Mouse (Mus musculus): ENCODE measurements around the gene Eif3b. TPM values are rescaled to one million over a fixed set of nuclear protein-coding genes. Genes with fewer than 3 reads are reported as not detected.

Gene Eif3b
- 100 to 1,000 TPM; 114 to 307 TPM for polyA plus RNA-seq (2012; fragmentation: generic; extraction: Trizol)

GRCm38 (mm10) chr5:140418489-140419441 lies at the start of gene Eif3b:
Eif3b (plus strand) TSS chr5:140419328.

DNA sequence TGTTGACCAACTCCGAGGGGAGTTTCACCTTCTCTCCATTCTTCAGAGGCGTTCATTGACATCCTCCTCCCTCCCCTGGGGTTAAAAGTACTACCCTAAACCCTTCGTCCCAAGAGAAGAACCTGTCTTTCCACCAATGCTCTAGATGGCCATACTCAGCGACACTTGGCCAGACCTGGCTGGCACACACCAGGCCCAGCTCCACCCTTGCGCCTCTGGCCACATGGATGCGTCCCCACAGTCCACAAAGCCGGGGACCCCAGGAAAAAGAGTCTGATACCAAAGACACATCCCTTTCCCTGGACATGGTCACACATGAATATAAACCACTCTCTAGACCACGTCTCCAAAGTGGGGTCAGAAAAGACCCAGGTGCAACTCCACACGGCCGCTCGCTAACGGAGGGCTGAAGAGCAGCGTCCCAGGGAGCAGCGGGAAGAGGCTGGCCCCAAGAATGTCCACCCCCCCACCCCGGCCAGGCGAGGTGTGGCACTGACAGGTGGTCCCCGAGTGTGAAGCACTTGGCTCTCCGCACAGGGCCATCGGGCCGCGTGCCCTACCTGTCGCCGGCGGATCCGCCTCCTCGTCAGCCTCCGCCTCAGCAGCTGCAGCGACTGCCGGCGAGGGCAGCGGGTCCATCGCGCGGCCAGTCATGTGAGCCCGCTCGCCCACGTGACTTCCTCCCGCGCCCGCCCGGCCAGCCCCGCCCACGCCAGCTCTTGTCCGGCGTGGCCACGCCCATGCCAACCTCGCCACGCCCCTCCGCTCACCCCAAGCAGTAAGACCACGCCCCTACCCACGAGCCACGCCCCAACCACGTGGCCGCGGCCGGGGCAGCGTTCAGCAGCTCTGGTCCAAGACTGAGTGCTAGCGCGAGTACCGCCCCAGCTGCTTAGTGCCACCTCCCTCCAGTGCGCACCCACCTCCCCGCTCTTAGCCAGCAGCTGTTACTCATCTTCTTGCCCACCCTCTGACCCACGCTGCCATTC lies 30.2 kb upstream of the Eif3b start, which contains the start of gene Snx8:
Gene Snx8, minus strand, starts transcription at position 675 of the 989 bp plus-strand sequence.

GRCm38 (mm10) chr5:140445345-140445744 lies 26.2 kb downstream of the Eif3b start, which contains the start of gene Gm4869:
Gm4869 (plus strand) TSS chr5:140445645.

Other genes starting within 250 kb of the Eif3b start
- 10 to 100 TPM; 32.9 to 58.6 TPM for gene Mad1l1, start 97.8 kb upstream of the Eif3b start, polyA plus RNA-seq (2012; fragmentation: generic; extraction: Trizol)
- gene Nudt1, start 97.7 kb upstream of the Eif3b start, polyA plus RNA-seq (2012; fragmentation: generic; extraction: Trizol): 10 to 100 TPM; 48.1 to 52.9 TPM
- gene Mrm2, start 87.4 kb upstream of the Eif3b start, polyA plus RNA-seq (2012; fragmentation: generic; extraction: Trizol): 10 to 100 TPM in 1 of 2 experiments, 1 to 10 TPM in 1; 7.7 to 12.9 TPM
- gene Snx8, start 30.1 kb upstream of the Eif3b start, polyA plus RNA-seq (2012; fragmentation: generic; extraction: Trizol): 10 to 100 TPM; 21.1 to 21.4 TPM
- under 1 TPM in 1 of 2 experiments, not detected in 1; 0.01 TPM for gene Gm4869, start 26.3 kb downstream of the Eif3b start, polyA plus RNA-seq (2012; fragmentation: generic; extraction: Trizol)
- gene Chst12, start 86.2 kb downstream of the Eif3b start, polyA plus RNA-seq (2012; fragmentation: generic; extraction: Trizol): 10 to 100 TPM; 14.8 to 36.3 TPM
- gene Grifin, start 145.7 kb downstream of the Eif3b start, polyA plus RNA-seq (2012; fragmentation: generic; extraction: Trizol): not detected
- 10 to 100 TPM; 10.6 to 11.6 TPM for gene Lfng, start 188.0 kb downstream of the Eif3b start, polyA plus RNA-seq (2012; fragmentation: generic; extraction: Trizol)
- gene Ttyh3, start 229.7 kb downstream of the Eif3b start, polyA plus RNA-seq (2012; fragmentation: generic; extraction: Trizol): 100 to 1,000 TPM in 1 of 2 experiments, 10 to 100 TPM in 1; 19.6 to 133 TPM